Mouse (Mus musculus) ovary, adult 2 months (tissue): ENCODE results near the gene Thap11. TPM values are rescaled to one million over a fixed set of nuclear protein-coding genes. Genes with fewer than 3 reads are reported as not detected.

Experiments
- polyA plus RNA-seq: library from polyadenylated mRNA; depleted of rRNA; stranded (reverse); fragments of >200 nt; gene quantifications from 2 replicates; pipeline ENCODE4 v1.2.3, GENCODE M21; 2012; rRNA removed

The Thap11 gene
- polyA plus RNA-seq: 123 and 125 TPM in 2 replicates

GRCm38 (mm10) chr8:105854715-105855216 lies at the start of gene Thap11:
TSS of gene Thap11 (plus strand) at chr8:105855132.

GRCm38 (mm10) chr8:105826861-105827848 lies 27.8 kb upstream of the Thap11 start, which contains the start of the genes Ranbp10 and Tsnaxip1:
TSS of gene Ranbp10 (minus strand) at chr8:105827350.
TSS of gene Tsnaxip1 (plus strand) at chr8:105827731.

GRCm38 (mm10) chr8:105853178-105853577 lies 1.8 kb upstream of the Thap11 start, which contains the start of gene Cenpt:
TSS of gene Cenpt (minus strand) at chr8:105853278.

DNA sequence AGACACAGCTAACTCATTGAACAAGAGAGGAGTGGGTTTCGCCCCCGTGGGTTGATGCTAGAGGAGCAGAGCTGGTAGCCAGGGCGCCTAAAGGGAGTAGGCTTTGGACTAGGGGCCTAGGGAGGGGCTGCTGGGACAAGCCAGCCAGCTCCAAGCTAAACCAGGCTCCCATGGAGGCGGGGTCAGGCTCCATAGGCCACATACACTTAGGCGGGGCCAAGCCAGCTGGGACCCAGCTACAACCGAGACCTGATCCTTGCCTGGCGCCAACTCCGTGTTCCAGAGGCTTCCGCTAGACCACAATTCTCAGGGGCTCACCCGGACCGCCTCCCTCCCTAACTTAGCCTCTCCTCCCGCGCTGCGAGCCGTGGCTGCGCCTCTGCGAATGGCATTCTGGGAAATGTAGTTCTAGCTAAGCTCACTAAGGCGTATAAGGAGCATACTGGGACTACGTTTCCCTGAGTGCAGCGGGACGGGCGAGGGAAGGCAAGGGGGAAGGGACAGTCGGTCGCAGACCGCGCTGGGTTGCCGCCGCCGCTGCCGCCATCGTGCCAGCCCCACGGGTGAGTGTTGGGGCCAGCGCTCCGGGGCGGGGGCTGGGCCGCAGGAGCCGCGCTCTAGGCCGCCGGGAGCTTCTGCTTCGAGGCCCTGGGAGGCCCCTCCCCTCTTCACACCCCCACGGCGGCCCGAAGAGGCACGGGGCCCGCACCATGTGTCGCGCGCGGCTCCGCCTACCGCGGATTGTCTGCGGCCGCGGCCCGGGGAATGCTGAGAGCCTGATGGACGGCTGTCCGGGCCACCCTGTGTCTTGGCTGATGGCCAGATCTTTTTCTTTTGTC lies 5.4 kb downstream of the Thap11 start, which contains the start of gene Nutf2:
Gene Nutf2 (plus strand): TSS at position 438 of the 839 bp plus-strand sequence.

GRCm38 (mm10) chr8:105880754-105881520 lies 26.0 kb downstream of the Thap11 start, which contains the start of gene Edc4:
TSS of gene Edc4 (plus strand) at chr8:105880881.

DNA sequence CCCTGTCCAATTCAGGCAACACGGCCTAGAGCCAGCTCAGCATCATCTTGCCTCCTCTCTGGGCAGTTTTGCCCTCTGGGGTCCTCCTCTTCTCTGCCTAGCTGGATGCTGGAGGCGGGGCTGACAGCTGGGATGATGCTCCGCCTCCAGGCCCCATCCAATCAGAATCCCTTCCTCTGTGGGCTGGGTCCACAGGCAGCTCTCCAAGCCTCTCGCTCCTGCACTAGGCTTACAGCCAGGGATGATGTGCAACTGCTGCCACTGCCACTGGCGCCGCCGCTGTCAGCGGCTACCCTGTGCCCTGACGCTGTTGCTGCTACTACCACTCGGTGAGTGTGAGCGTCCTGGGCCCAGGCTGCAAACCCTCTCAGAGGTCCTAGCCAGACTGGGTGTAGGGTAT lies 38.4 kb downstream of the Thap11 start, which contains the start of gene Nrn1l:
Gene Nrn1l (plus strand): TSS at position 229 of the 400 bp plus-strand sequence.

DNA sequence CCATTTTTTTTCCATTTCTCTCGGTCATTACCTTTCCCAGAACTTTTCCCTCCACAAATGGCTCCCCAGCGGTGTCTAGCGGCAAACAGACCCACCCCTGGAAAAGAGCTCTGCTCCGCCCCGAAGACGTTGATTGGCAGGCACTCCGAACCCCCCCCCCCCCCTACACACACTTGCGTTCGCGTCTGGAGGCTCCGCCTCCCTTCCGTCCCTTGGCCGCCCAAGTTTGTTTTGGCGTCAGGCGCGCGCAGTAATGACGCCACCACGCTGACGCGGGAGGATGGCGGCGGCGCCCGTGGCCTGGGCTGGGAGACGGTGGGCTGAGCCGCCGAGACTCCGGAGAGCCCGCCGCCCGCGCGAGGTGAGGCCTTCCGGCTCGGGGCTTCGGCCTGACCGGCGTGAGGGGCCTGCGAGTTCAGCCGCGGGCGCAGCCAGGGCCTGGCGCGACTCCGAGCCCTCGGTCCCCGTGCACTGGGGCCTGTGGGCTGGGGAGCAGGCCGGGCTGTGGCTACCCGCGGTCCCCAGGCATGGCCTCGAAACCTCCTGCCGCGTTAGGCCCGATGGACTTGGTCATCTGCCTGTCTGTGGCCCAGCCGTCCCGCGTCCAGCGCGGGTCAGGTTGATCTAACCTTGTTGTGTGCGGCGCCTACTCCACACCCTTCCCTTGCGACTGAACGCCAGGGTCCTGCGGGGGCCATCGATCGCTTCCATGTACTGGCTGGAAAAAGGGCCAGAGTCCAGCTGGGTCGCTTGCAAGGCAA lies 45.4 kb downstream of the Thap11 start, which contains the start of gene Pskh1:
Gene Pskh1 (plus strand): TSS at position 262 of the 761 bp plus-strand sequence.

Other genes starting within 250 kb of the Thap11 start
- 25.2 and 32.3 TPM in 2 replicates for gene Ripor1, start 249.9 kb upstream of the Thap11 start, polyA plus RNA-seq
- 17.0 and 20.3 TPM in 2 replicates for gene Ctcf, start 218.6 kb upstream of the Thap11 start, polyA plus RNA-seq
- gene Agrp, start 217.7 kb upstream of the Thap11 start, polyA plus RNA-seq: 1.0 and 2.0 TPM in 2 replicates
- 1.7 TPM in 2 replicates for gene Carmil2, start 168.9 kb upstream of the Thap11 start, polyA plus RNA-seq
- gene Acd, start 154.0 kb upstream of the Thap11 start, polyA plus RNA-seq: 34.0 and 47.2 TPM in 2 replicates
- gene Pard6a, start 154.0 kb upstream of the Thap11 start, polyA plus RNA-seq: 22.0 and 26.5 TPM in 2 replicates
- gene 4933405L10Rik, start 147.5 kb upstream of the Thap11 start, polyA plus RNA-seq: not detected in 2 replicates
- 19.4 and 22.4 TPM in 2 replicates for gene Enkd1, start 146.9 kb upstream of the Thap11 start, polyA plus RNA-seq
- gene Gfod2, start 96.5 kb upstream of the Thap11 start, polyA plus RNA-seq: 22.0 and 24.5 TPM in 2 replicates
- gene Ranbp10, start 27.8 kb upstream of the Thap11 start, polyA plus RNA-seq: 32.9 and 33.2 TPM in 2 replicates
- 0.83 and 0.91 TPM in 2 replicates for gene Tsnaxip1, start 27.4 kb upstream of the Thap11 start, polyA plus RNA-seq
- gene Cenpt, start 1.9 kb upstream of the Thap11 start, polyA plus RNA-seq: 25.1 and 31.5 TPM in 2 replicates
- gene Nutf2, start 5.4 kb downstream of the Thap11 start, polyA plus RNA-seq: 43.3 and 62.6 TPM in 2 replicates
- 140 and 149 TPM in 2 replicates for gene Edc4, start 25.7 kb downstream of the Thap11 start, polyA plus RNA-seq
- gene Nrn1l, start 38.4 kb downstream of the Thap11 start, polyA plus RNA-seq: 9.7 and 9.8 TPM in 2 replicates
- gene Pskh1, start 45.3 kb downstream of the Thap11 start, polyA plus RNA-seq: 75.9 and 81.9 TPM in 2 replicates
- gene Ctrl, start 78.7 kb downstream of the Thap11 start, polyA plus RNA-seq: 4.0 and 6.0 TPM in 2 replicates
- gene Psmb10, start 83.3 kb downstream of the Thap11 start, polyA plus RNA-seq: 143 and 177 TPM in 2 replicates
- 5.1 and 8.3 TPM in 2 replicates for gene Lcat, start 88.2 kb downstream of the Thap11 start, polyA plus RNA-seq
- 97.5 and 103 TPM in 2 replicates for gene Slc12a4, start 111.0 kb downstream of the Thap11 start, polyA plus RNA-seq
- gene Dpep3, start 124.3 kb downstream of the Thap11 start, polyA plus RNA-seq: 0.49 and 0.52 TPM in 2 replicates
- gene Dus2, start 136.2 kb downstream of the Thap11 start, polyA plus RNA-seq: 10.5 and 12.3 TPM in 2 replicates
- not detected in 2 replicates for gene Dpep2nb, start 150.8 kb downstream of the Thap11 start, polyA plus RNA-seq
- 14.6 and 19.5 TPM in 2 replicates for gene Ddx28, start 156.8 kb downstream of the Thap11 start, polyA plus RNA-seq
- gene Nfatc3, start 203.7 kb downstream of the Thap11 start, polyA plus RNA-seq: 21.8 and 35.0 TPM in 2 replicates